Comparison of ENCODE assay signal across 17 mouse cellular contexts in the genomic region with DNA sequence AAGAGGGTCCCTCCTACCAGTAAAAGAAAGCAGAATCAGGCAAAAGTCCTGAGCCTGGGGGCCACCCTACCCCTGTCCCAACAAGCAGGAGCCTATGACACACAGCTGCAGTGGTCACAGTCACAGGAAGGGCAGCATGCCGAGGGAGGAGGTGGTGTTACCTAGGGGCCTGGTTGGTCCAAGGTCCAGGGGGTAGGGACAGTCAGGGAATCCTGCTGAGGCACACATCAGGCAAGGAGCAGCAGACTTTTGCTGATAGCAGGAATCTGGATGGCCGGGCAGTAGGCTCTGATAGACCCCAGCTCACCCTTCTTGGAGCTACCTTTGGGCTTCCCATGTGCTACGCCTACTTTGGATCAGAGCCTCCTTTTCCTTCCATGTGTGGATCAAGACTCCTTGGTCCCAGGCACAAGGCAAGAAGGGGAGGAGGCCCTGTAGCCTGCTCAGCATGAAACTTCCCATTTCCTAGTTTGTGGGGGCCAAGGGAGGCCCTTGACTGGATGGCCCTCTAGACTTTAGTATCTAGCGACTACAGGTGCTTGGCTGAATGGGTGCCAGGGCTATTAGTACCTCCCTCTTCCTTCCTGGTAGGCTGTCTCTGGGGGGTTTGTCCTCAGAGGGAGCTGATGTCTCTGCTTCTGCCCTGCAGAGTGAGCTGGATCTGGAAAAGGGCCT.
DNase-seq lines count a peak whose midpoint lies in the region; ATAC-seq and TF ChIP-seq lines count a peak whose summit lies in the region.
"Had no signal": no experiment of that assay in that cellular context is flagged by ENCODE, and none has a peak within 500 bp of the region (broad histone marks: within the 10 kb centered on the region; RNA-seq: fewer than 3 reads in every experiment).

No protein-coding gene starts in this region.

- ATAC-seq in lung, postnatal 0 days, result peak; percentile 8; the same call in 1 of the 2 replicates
- ATAC-seq in intestine, embryonic 16.5 days, result peak; percentile 88
- no peak for ATAC-seq in midbrain, embryonic 16.5 days
- ATAC-seq: liver, embryonic 12.5 days; midbrain, embryonic 15.5 days had no signal

- TF ChIP-seq CTCF in lung, postnatal 0 days (IDR thresholded peaks at IDR 0.05), result no peak
- no peak for TF ChIP-seq CTCF in lung, adult 2 months (IDR thresholded peaks at IDR 0.05; ENCODE audit: insufficient read depth, low read length)

- no peaks in the 10 kb centered on the region for H3K4me1 ChIP-seq in lung, postnatal 0 days (ENCODE audit: insufficient read depth, low read depth, low read length)
- H3K4me1 ChIP-seq in lung, adult 2 months (ENCODE audit: control insufficient read depth, insufficient read depth, low read length), result peaks cover 3% of the 10 kb centered on the region; the same call in 1 of the 2 replicates
- H3K4me1 ChIP-seq in intestine, embryonic 16.5 days (ENCODE audit: control insufficient read depth, insufficient read depth, low read length), result peaks cover 3% of the 10 kb centered on the region
- no peaks in the 10 kb centered on the region for H3K4me1 ChIP-seq in midbrain, embryonic 16.5 days (ENCODE audit: control insufficient read depth, insufficient read depth, low read length)
- H3K4me1 ChIP-seq: embryonic facial prominence, embryonic 10.5 days; liver, embryonic 12.5 days; lung, embryonic 15.5 days; neural tube, embryonic 15.5 days had no signal

- H3K9ac ChIP-seq in lung, postnatal 0 days (replicated peaks; ENCODE audit: low read depth), result no peak overlapping the region
- peak overlapping the region; percentile 11; the same call in 1 of the 2 replicates for H3K9ac ChIP-seq in intestine, embryonic 16.5 days (ENCODE audit: low read depth, low read length)
- H3K9ac ChIP-seq in midbrain, embryonic 16.5 days (ENCODE audit: low read depth, low read length), result no peak overlapping the region
- H3K9ac ChIP-seq: forebrain, embryonic 12.5 days; liver, embryonic 12.5 days; lung, embryonic 15.5 days; midbrain, embryonic 15.5 days; neural tube, embryonic 15.5 days had no signal

- DNase-seq in lung, postnatal 0 days (ENCODE audit: low spot score), result peak; percentile 40
- DNase-seq in lung, adult 2 months, result no peak
- peak; percentile 32 for DNase-seq in kidney, postnatal 10 days
- DNase-seq in cerebellum, adult 11-12 months, result no peak
- DNase-seq in layer of hippocampus, adult 9-10 months (ENCODE audit: low spot score), result no peak
- DNase-seq: cerebellum, adult 2 months; cerebellum, postnatal 36 days; gastrocnemius, postnatal 14 days had no signal

- H3K4me3 ChIP-seq in lung, postnatal 0 days (ENCODE audit: low read depth, low read length), result no peak overlapping the region
- no peak overlapping the region for H3K4me3 ChIP-seq in lung, adult 2 months (replicated peaks; ENCODE audit: extremely low read depth, low read depth, low read length)
- H3K4me3 ChIP-seq in intestine, embryonic 16.5 days (ENCODE audit: low read length), result 0 out of 2 replicates have a peak overlapping the region, but pooled peaks have one; percentile 7
- H3K4me3 ChIP-seq in midbrain, embryonic 16.5 days (ENCODE audit: low read depth, low read length), result no peak overlapping the region
- H3K4me3 ChIP-seq: embryonic facial prominence, embryonic 10.5 days; forebrain, embryonic 12.5 days; liver, embryonic 12.5 days; lung, embryonic 15.5 days; midbrain, embryonic 15.5 days; neural tube, embryonic 15.5 days had no signal

- no peak for TF ChIP-seq EP300 in lung, postnatal 0 days (IDR thresholded peaks at IDR 0.05)

- WGBS in lung, postnatal 0 days, result 77% methylated on average over 4 of the region's 4 CpGs
- WGBS in lung, adult 2 months, result 84% methylated on average over 4 of the region's 4 CpGs
- 85% methylated on average over 4 of the region's 4 CpGs for WGBS in intestine, embryonic 16.5 days
- WGBS in midbrain, embryonic 16.5 days, result 95% methylated on average over 4 of the region's 4 CpGs

- no peaks in the 10 kb centered on the region for H3K9me3 ChIP-seq in lung, postnatal 0 days (ENCODE audit: low read length)
- H3K9me3 ChIP-seq in intestine, embryonic 16.5 days (ENCODE audit: control insufficient read depth, low read length), result no peaks in the 10 kb centered on the region
- no peaks in the 10 kb centered on the region for H3K9me3 ChIP-seq in midbrain, embryonic 16.5 days (replicated peaks; ENCODE audit: control insufficient read depth, low read length, poor library complexity, severe bottlenecking)
- H3K9me3 ChIP-seq: embryonic facial prominence, embryonic 10.5 days; forebrain, embryonic 12.5 days; liver, embryonic 12.5 days; lung, embryonic 15.5 days; midbrain, embryonic 15.5 days; neural tube, embryonic 15.5 days had no signal

- no peak overlapping the region for H3K4me2 ChIP-seq in lung, postnatal 0 days (replicated peaks; ENCODE audit: low read depth, low read length)
- peak overlapping the region; percentile 32 for H3K4me2 ChIP-seq in intestine, embryonic 16.5 days (ENCODE audit: low read depth, low read length)
- H3K4me2 ChIP-seq in midbrain, embryonic 16.5 days (ENCODE audit: low read length), result no peak overlapping the region
- H3K4me2 ChIP-seq: forebrain, embryonic 12.5 days; liver, embryonic 12.5 days; lung, embryonic 15.5 days; midbrain, embryonic 15.5 days; neural tube, embryonic 15.5 days had no signal

- no peak for TF ChIP-seq POLR2A in lung, adult 2 months (IDR thresholded peaks at IDR 0.05; ENCODE audit: borderline replicate concordance, extremely low read depth, low read depth, low read length)

- H3K27me3 ChIP-seq in lung, postnatal 0 days (replicated peaks; ENCODE audit: insufficient read depth, low read length), result no peaks in the 10 kb centered on the region
- H3K27me3 ChIP-seq in intestine, embryonic 16.5 days (replicated peaks; ENCODE audit: control insufficient read depth, insufficient read depth, low read length), result no peaks in the 10 kb centered on the region
- no peaks in the 10 kb centered on the region for H3K27me3 ChIP-seq in midbrain, embryonic 16.5 days (ENCODE audit: control insufficient read depth, insufficient read depth, low read depth, low read length)
- H3K27me3 ChIP-seq: forebrain, embryonic 12.5 days; liver, embryonic 12.5 days; lung, embryonic 15.5 days; midbrain, embryonic 15.5 days; neural tube, embryonic 15.5 days had no signal

- H3K27ac ChIP-seq in lung, postnatal 0 days (ENCODE audit: low read length), result no peak overlapping the region
- H3K27ac ChIP-seq in intestine, embryonic 16.5 days (ENCODE audit: low read length), result peak overlapping the region; percentile 81
- H3K27ac ChIP-seq in midbrain, embryonic 16.5 days (ENCODE audit: low read length), result no peak overlapping the region
- H3K27ac ChIP-seq: embryonic facial prominence, embryonic 10.5 days; forebrain, embryonic 12.5 days; liver, embryonic 12.5 days; lung, embryonic 15.5 days; midbrain, embryonic 15.5 days; neural tube, embryonic 15.5 days; stomach, postnatal 0 days had no signal

- H3K36me3 ChIP-seq in lung, postnatal 0 days (ENCODE audit: insufficient read depth, low read length), result peaks cover 8% of the 10 kb centered on the region
- peaks cover 19% of the 10 kb centered on the region for H3K36me3 ChIP-seq in intestine, embryonic 16.5 days (ENCODE audit: control insufficient read depth, insufficient read depth, low read length)
- H3K36me3 ChIP-seq in midbrain, embryonic 16.5 days (ENCODE audit: control insufficient read depth, insufficient read depth, low read length), result peaks cover 3% of the 10 kb centered on the region; the same call in 1 of the 2 replicates

Comparison
In these comparisons a context has a peak if more than half of its experiments do, and no peak if none do; other contexts are left out.
1. DNase-seq: peak in lung, postnatal 0 days (single experiment) and kidney, postnatal 10 days (single experiment); none in lung, adult 2 months (single experiment), cerebellum, adult 11-12 months (single experiment) and layer of hippocampus, adult 9-10 months (single experiment).